Mouse (Mus musculus) liver, postnatal 0 days (tissue): ENCODE results near the gene Olfr736.
A peak's percentile ranks its signal among the peaks of the same experiment; 100 is the strongest.

Experiments
- CTCF ChIP-seq: sonication (generic); IDR thresholded peaks from 2 replicates; pipeline ENCODE4 v1.5.1; 2016; ENCODE audit warnings: antibody characterized with exemption, low read depth
- EP300 ChIP-seq: IDR thresholded peaks from 2 replicates; pipeline ENCODE4 v1.6.1; 2016; ENCODE audit warnings: antibody characterized with exemption, low read depth, mild to moderate bottlenecking

DNA sequence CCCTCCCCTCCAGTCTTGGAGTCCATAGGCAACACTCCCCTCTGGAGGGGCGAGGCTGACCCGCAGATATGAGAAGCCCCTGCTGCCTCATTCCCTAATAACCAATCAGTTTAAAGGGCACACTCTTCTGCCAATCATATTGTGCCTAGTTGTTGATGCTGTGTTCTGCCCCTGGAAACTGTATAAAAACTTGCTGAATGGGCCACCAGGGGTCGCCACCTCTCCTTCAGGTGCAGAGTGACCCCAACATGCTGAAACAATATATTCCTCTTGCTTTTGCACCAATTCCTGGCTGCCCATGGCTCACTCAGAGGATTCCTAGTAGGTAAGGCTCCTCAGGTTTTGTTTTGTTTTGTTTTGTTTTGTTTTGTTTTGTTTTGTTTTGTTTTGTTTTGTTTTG is 28.5 kb upstream of the Olfr736 start:
- peak; percentile 72 for TF ChIP-seq CTCF
- TF ChIP-seq EP300: no peak
